Mouse (Mus musculus) right cerebral cortex, postnatal 25 days (tissue): Measurements from ENCODE around the gene Zfp971.
A peak's percentile ranks its signal among the peaks of the same experiment; 100 is the strongest.
"Not testable (repeated sequence)": the region's sequence is repeated elsewhere in the genome, so short reads cannot be mapped to it uniquely, and the experiment has no call there.

Experiments used
- DNase-seq: peaks from one replicate; pipeline ENCODE4 v3.0.0; 2022

The Zfp971 gene

DNA sequence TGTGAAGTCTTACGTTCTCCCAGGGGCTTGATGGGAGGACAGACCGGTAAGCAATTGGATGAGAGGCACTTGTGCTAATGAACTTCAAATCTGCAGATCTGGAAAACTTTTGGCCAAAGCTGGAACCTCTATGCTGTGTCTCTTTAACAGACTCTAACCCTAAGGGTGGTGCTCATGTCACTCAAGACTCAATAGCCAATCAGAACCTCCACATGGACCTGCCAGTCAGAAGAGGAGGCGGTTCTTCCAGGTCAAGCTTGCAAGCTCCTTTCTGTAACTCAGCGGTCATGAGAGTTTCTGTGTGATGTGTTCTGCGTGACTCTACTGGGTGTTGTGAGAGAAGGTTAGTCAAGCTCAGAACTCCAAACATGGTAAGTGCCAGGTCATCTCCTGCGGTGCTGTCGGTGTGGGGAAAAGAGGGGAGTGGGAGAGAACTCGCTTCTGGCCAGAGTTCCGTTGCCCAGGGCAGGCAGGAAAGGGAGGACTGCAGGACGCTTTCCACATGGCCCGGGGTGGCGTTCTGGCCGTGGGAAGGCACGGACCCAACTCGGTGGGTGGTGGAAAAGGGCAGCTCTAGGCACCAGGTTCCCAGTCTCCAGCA lies at the start of gene Zfp971:
TSS of gene Zfp971 (plus strand) at position 274 of the 601 bp plus-strand sequence.
- DNase-seq: peak; percentile 53

DNA sequence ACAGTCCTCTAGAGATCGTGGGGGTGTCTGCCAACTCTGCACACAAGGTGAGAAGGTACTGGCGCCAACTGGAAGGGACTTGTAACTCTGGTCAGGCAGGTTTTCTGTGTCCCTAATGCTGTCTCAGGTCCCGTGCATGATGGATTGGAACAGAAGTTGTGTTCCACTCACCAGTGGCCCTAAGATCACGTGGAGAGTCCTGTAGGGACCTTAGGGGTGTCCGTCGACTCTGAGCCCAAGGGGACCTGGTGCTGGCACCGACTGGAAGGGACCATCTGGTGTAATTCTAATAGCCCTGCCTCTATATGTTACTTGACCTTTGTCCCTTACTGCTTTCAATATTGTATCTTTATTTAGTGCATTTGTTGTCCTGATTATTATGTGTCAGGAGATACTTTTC lies 48.3 kb upstream of the Zfp971 start:
- not testable (repeated sequence) for DNase-seq

DNA sequence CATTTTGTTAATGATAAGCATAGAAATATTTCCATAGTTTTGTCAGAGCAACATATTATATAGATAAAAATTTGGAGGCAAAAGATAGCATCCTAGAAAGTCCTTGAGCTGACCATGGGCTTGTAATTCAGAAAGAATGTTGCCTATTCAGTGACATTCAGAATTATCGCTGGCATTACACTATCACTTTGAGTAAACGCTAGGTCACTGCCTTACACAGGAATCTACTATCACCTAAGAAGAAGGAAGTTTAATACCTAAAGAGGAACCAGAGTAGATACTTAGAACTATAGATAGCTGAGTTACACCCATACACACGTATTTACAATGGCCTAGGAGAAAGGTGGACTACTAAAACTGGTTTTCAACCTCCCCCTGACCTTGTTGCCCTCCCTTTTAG lies 3.6 kb upstream of the Zfp971 start:
- not testable (repeated sequence) for DNase-seq

GRCm38 (mm10) chr2:178020773-178021172 lies 2.3 kb upstream of the Zfp971 start:
- DNase-seq: not testable (repeated sequence)

DNA sequence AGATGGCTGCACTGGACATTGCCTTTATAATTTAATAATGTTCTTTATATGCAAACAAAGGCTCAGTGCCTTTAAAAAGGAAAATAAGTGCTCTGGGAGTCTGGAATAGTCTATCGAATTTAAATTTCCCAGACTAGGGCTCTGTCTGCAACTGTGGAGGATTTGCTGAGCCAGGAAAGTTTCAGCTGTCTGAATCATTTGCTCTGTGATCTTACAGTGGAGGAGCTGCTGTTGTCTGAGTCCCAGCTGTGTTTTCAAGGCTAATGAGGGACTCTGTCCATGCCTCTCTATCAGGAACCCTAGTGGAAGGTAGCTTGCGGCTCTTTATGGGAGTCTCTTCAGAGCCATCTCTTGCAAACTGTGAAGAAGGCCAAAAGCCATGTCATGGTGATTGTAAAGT lies 777 bp downstream of the Zfp971 start:
- not testable (repeated sequence) for DNase-seq

DNA sequence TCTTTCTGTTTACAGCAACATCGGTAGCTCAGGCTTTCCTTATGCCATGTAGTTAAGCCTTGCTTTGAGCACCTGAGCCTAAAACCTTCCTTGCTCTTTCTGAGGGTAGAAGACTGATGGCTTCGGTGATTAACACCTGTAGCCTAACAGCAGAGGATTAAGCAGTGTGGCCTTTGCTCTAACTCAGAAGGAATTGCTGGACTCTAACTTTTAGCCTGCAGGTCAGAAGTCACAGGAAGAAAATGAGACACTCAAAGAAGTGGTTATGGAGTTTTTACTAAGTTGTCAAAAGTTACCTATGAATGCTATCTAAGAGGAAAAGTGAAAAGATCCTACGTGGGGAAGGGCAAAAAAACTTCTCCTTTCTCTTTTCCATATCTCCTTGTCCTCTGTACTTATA lies 4.5 kb downstream of the Zfp971 start:
- not testable (repeated sequence) for DNase-seq

GRCm38 (mm10) chr2:178058195-178058594 lies 35.1 kb downstream of the Zfp971 start:
- no peak for DNase-seq

DNA sequence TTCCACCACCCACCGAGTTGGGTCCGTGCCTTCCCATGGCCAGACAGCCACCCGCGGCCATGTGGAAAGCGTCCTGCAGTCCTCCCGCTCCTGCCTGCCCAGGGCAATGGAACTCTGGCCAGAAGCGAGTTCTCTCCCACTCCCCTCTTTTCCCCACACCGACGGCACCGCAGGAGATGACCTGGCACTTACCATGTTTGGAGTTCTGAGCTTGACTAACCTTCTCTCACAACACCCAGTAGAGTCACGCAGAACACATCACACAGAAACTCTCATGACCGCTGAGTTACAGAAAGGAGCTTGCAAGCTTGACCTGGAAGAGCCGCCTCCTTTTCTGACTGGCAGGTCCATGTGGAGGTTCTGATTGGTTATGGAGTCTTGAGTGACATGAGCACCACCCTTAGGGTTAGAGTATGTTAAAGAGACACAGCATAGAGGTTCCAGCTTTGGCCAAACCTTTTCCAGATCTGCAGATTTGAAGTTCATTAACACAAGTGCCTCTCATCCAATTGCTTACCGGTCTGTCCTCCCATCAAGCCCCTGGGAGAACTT lies 55.2 kb downstream of the Zfp971 start, which contains the start of gene Zfp931:
TSS of gene Zfp931 (minus strand) at position 311 of the 552 bp plus-strand sequence.
- not testable (repeated sequence) for DNase-seq
